Mouse (Mus musculus) liver, embryonic 16.5 days (tissue): ENCODE measurements at regions not wholly inside any gene's neighbourhood (a gene's known extent, or its start where the extent isn't known, plus 50 kb on each side); places are given as distances from the start of the nearest gene placed in this dataset.

Source experiments
- ATAC-seq: fragments of 200-750 bp; cut with Nextera tagmentation; 2 replicates; pipeline ENCODE4 v1.8.0; 2017; ENCODE audit warnings: low read depth, mild to moderate bottlenecking, moderate number of reproducible peaks, moderate library complexity
- H3K27ac ChIP-seq: fragments of 300-500 bp; sonication (generic); 2 replicates; pipeline ENCODE4 v1.5.1; 2014; ENCODE audit warnings: mild to moderate bottlenecking, low read length
- H3K27me3 ChIP-seq: fragments of 300-500 bp; sonication (generic); 2 replicates; pipeline ENCODE4 v1.6.1; 2014; ENCODE audit warnings: low read depth, low read length, mixed read lengths; ENCODE audit not compliant: control insufficient read depth, insufficient read depth
- H3K36me3 ChIP-seq: fragments of 300-500 bp; sonication (generic); 2 replicates; pipeline ENCODE4 v1.6.1; 2014; ENCODE audit warnings: mild to moderate bottlenecking; ENCODE audit not compliant: control insufficient read depth, insufficient read depth
- H3K4me1 ChIP-seq: fragments of 300-500 bp; sonication (generic); 2 replicates; pipeline ENCODE4 v1.6.1; 2014; ENCODE audit warnings: low read depth, low read length, mixed read lengths; ENCODE audit not compliant: control insufficient read depth
- H3K4me2 ChIP-seq: fragments of 300-500 bp; sonication (generic); 2 replicates; pipeline ENCODE4 v1.6.1; 2014; ENCODE audit warnings: low read depth, low read length, mixed read lengths
- H3K4me3 ChIP-seq: fragments of 300-500 bp; sonication (generic); 2 replicates; pipeline ENCODE4 v1.5.1; 2014; ENCODE audit warnings: low read depth, mild to moderate bottlenecking, low read length
- H3K9ac ChIP-seq: fragments of 300-500 bp; sonication (generic); 2 replicates; pipeline ENCODE4 v1.6.1; 2014; ENCODE audit warnings: low read depth, low read length
- H3K9me3 ChIP-seq: fragments of 300-500 bp; sonication (generic); replicated peaks from 2 replicates; pipeline ENCODE4 v1.6.1; 2016; ENCODE audit warnings: low read length; ENCODE audit not compliant: control insufficient read depth
- WGBS: fragments of 180-500 bp; shearing (Covaris S2); extraction: QIAGEN DNeasy Blood & Tissue Kit; methylation state at CpG from one replicate; pipeline ENCODE4 v1.1.7; 2014; ENCODE audit not compliant: insufficient replicate concordance; 5-methylcytosine and 5-hydroxymethylcytosine counted together

DNA sequence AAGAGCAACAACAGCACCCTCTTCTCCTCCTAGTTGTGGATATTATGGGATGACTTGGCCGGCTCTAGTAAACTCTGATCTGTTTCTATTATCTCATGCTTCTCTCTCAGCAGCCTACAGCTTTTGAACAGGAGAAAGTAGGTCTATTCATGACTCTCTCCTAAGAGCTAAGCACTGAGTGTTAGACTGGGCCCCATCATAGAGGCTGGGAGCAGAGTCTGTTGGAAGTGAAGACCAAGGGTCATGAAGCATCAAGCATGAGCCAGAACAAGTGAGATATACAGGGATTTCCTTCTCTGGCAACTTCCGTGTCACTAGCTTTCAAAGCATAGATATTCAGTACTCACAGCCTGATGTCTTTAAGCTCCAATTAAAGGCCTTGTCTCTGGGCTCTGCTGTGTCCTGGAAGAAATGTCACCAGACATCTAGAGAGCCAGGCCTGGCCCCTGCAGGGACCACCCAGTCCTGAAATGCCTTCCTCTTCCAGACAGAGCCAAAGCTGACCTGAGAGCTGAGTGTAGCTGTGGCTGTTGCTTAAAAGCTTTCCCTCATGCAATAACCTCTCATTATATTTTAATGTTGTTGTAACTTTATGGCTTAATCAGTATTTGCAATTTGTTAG is 386.4 kb upstream of the Zfp703 start:
- Histone ChIP-seq H3K9ac (no peak overlapping the region), H3K4me1 (no peaks in the 10 kb centered on the region), H3K9me3 (no peaks in the 10 kb centered on the region), H3K27me3 (no peaks in the 10 kb centered on the region), H3K27ac (no peak overlapping the region), H3K36me3 (no peaks in the 10 kb centered on the region), H3K4me3 (no peak overlapping the region), H3K4me2 (no peak overlapping the region)
- WGBS = 74% methylated on average over 2 of the region's 2 CpGs
- ATAC-seq = no peak

DNA sequence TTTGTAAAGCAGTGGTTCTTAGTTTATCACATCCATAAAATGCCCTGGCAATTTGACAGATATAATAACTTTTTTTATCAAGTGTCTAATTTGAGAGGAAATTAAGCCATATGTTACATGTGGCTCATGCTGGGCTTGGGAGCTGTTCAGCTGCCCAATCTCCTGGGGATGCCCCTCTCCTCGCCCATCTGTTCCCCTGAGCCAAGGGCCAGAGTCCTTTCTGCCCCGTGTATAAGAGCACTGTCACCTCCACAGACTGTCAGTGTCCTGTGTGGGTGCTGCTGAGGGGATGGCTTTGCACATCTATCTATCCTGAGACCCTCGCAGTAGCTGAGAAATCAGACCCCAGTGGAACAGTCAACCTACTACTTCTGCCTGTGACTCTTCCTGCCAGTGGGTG is 385.9 kb upstream of the Zfp703 start:
- H3K36me3 ChIP-seq = no peaks in the 10 kb centered on the region
- 53% methylated on average over 3 of the region's 3 CpGs for WGBS
- H3K4me3 ChIP-seq = no peak overlapping the region
- no peaks in the 10 kb centered on the region for H3K4me1 ChIP-seq
- H3K9me3 ChIP-seq = no peaks in the 10 kb centered on the region
- no peak overlapping the region for H3K4me2 ChIP-seq
- H3K27me3 ChIP-seq = no peaks in the 10 kb centered on the region
- no peak for ATAC-seq
- H3K9ac ChIP-seq = no peak overlapping the region
- H3K27ac ChIP-seq = no peak overlapping the region

DNA sequence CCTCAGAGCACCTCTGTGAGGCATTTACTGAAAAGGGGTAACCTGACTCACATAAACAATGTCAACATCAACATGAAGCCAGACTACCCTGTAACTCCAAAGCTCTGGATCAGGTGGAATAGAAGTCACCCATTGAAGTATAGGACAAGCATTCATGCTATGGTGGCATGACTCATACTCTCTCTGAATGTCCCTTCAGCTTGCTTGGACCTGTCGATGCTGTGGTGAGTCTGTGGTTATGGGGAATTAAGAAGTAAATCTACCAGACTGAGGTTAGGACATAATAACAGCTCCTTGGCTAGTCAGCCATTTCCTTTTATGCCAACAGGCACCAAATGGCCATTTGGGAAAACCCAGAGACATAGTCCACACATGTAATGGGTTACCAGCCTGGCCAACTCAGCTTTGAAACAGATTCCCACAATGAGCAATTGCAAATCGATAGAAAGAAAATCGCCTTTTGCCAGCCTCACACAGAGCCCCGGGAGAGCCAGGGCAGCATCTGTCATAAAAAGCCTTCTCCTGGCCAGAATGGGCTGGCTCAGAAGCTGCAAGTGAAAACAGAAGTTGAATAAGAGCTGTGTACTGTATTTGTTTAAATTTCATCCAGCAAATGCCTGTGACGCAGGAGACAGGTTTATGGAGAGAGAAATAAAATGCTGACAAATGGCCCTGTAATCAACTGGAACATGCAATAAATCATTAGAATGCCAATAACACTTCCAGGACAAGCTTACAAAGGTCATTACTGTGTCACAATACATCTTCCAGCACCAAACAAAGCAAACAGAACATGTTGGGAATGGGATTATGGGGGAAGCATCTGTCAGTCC is 383.4 kb upstream of the Zfp703 start:
- 46% methylated on average over 5 of the region's 5 CpGs for WGBS
- Histone ChIP-seq H3K27ac (no peak overlapping the region), H3K4me3 (no peak overlapping the region), H3K9ac (no peak overlapping the region), H3K27me3 (no peaks in the 10 kb centered on the region), H3K9me3 (no peaks in the 10 kb centered on the region), H3K36me3 (no peaks in the 10 kb centered on the region), H3K4me2 (no peak overlapping the region), H3K4me1 (no peaks in the 10 kb centered on the region)
- no peak for ATAC-seq

DNA sequence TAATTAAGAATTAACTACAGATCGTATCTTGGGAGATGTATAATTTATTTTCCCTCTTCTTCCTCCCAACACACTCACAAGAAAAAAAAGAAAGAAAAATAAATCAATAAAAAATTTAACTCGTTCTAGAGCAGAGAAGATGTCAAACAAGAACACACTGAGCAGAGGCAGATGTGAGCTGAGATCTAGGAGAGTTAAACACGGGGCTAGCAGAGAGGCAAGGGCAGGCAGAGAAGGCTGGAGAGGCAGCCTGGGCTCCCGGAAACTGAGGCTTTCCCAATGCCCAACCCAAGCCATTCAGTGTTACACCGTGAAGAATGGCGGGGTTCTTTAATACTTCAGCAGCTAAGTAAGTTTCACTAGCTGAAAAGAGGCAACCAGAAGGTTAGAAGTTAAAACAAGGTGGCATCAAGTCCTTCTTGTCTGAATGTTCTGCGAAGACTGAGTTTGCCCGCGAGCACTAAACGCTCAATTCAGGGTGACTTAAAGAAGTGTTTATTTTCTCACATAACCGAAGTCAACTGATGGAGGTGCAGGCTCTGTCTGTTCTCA is 382.7 kb upstream of the Zfp703 start:
- no peak overlapping the region for H3K9ac ChIP-seq
- 54% methylated on average over 11 of the region's 11 CpGs for WGBS
- H3K4me3 ChIP-seq = no peak overlapping the region
- no peak overlapping the region for H3K4me2 ChIP-seq
- no peak for ATAC-seq
- no peaks in the 10 kb centered on the region for H3K27me3 ChIP-seq
- no peak overlapping the region for H3K27ac ChIP-seq
- H3K9me3 ChIP-seq = no peaks in the 10 kb centered on the region
- H3K4me1 ChIP-seq = no peaks in the 10 kb centered on the region
- H3K36me3 ChIP-seq = no peaks in the 10 kb centered on the region

DNA sequence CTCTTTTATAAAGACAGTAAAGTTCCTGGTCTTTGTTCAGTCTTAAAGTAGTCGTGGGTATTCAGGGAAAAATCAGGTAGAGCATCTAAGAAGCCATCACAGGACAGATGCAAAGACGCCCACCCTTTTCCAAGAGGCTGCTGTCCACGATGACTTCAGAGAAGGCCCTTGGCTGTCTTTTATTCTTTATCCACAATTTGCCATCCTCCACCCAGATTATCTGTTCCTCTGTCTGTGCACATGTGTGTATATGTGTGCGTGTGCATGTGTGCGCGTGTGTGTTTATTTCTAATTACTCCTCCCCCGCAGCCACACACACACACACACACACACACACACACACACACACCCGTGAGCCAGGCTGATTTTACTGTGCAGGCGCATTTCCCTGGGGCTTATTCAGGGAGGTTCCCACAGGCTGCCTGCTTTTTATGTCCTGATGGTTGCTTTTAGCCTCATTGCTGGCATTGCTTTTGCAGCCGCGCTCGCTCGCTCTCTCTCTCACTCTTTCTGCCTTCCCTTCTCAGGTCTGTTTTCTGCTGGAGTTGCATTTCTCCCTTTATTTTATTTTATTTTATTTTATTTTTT is 381.6 kb upstream of the Zfp703 start:
- no peaks in the 10 kb centered on the region for H3K4me1 ChIP-seq
- H3K36me3 ChIP-seq = no peaks in the 10 kb centered on the region
- no peak overlapping the region for H3K9ac ChIP-seq
- no peak overlapping the region for H3K4me3 ChIP-seq
- H3K9me3 ChIP-seq = no peaks in the 10 kb centered on the region
- H3K4me2 ChIP-seq = no peak overlapping the region
- 77% methylated on average over 13 of the region's 13 CpGs for WGBS
- H3K27me3 ChIP-seq = no peaks in the 10 kb centered on the region
- ATAC-seq = no peak
- no peak overlapping the region for H3K27ac ChIP-seq

DNA sequence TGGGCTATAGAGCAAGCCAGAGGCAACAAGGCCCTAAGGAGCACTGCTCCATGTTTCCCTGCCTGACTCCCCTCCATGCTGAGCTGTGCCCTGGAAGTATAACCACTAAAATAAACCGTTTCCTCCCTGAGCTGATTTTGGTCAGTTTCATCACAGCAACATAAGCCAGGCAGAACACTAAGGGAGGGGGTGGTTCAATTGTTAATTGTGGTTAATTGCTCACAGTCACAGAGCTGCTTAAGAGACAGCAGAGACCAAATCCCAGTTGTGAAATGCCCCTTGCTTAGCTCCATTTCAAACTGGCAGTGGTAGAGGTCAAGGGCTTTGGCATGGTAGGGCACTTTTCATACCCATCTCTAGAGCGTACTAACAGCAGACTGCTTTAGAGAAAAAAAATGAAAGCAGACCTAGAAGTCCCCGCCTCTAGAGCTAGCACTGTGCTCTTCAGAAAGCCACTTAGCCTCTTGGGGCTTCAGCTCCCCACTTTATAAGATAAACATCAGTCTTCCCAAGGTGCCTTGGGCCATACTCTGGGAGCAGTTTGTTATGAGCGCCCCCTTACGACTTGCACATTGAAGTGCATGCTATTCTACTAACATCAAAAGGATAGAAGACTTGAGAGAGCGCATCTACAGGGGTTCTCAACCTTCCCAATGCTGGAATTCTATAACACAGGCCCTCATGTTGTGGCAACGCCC is 380.3 kb upstream of the Zfp703 start:
- no peak for ATAC-seq
- WGBS = 43% methylated on average over 7 of the region's 7 CpGs
- no peak overlapping the region for H3K27ac ChIP-seq
- no peaks in the 10 kb centered on the region for H3K36me3 ChIP-seq
- no peak overlapping the region for H3K4me2 ChIP-seq
- no peaks in the 10 kb centered on the region for H3K4me1 ChIP-seq
- H3K9me3 ChIP-seq = no peaks in the 10 kb centered on the region
- no peaks in the 10 kb centered on the region for H3K27me3 ChIP-seq
- no peak overlapping the region for H3K9ac ChIP-seq
- no peak overlapping the region for H3K4me3 ChIP-seq

DNA sequence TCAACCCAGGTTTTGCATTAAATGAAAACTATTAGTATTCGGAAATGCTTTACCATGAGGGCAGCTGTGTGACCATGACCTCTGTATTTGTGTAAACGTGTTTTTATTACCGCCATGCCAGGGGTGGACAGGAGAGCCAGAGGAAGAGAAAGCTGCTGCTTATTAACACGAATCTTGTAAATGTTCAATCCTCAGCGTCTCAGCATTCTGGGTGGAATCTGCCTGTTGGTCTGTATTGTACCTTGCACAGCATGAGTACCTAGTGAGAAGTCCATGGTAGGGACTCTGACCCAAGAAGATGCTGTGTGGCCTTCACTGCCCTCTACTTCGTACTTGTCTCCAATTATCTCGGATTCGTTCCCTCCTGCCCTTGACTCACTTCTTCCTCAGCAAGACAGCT is 378.6 kb upstream of the Zfp703 start:
- H3K9ac ChIP-seq = no peak overlapping the region
- H3K4me3 ChIP-seq = no peak overlapping the region
- ATAC-seq = no peak
- no peaks in the 10 kb centered on the region for H3K9me3 ChIP-seq
- H3K27me3 ChIP-seq = no peaks in the 10 kb centered on the region
- no peaks in the 10 kb centered on the region for H3K4me1 ChIP-seq
- H3K36me3 ChIP-seq = no peaks in the 10 kb centered on the region
- 66% methylated on average over 8 of the region's 8 CpGs for WGBS
- no peak overlapping the region for H3K27ac ChIP-seq
- no peak overlapping the region for H3K4me2 ChIP-seq

DNA sequence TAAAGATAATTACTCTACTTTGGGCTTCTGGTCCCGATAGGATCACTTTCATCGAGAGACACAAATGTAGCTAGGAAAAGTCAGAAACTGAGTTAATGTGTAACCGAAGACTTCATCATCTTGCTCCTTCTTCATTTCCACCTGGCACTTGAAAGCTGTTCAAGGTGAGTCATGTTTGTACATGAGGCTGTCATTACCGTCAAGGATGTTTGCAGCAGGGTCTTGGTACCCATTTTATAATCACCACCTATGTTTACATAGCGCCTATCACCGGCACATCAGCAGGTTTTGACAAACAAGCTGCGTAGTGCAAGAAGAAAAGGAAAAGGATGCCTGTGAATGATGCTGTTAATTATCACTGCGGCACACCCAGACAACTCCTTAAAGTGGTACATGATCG is 377.0 kb upstream of the Zfp703 start:
- no peaks in the 10 kb centered on the region for H3K36me3 ChIP-seq
- H3K27ac ChIP-seq = no peak overlapping the region
- 75% methylated on average over 9 of the region's 9 CpGs for WGBS
- no peaks in the 10 kb centered on the region for H3K9me3 ChIP-seq
- no peak overlapping the region for H3K4me3 ChIP-seq
- H3K27me3 ChIP-seq = no peaks in the 10 kb centered on the region
- no peaks in the 10 kb centered on the region for H3K4me1 ChIP-seq
- no peak overlapping the region for H3K4me2 ChIP-seq
- ATAC-seq = no peak
- H3K9ac ChIP-seq = no peak overlapping the region
